ENCODE assay signal across 8 mouse cellular contexts in genomic region chr5:135963280-135963627, GRCm38 (mm10). TPM values are rescaled to one million over a fixed set of nuclear protein-coding genes. Genes with fewer than 3 reads are reported as not detected.
DNase-seq lines count a peak whose midpoint lies in the region; ATAC-seq and TF ChIP-seq lines count a peak whose summit lies in the region.

No protein-coding gene starts in this region.

- no peaks in the 10 kb centered on the region for H3K9me3 ChIP-seq in embryonic facial prominence, embryonic 12.5 days
- no peaks in the 10 kb centered on the region for H3K9me3 ChIP-seq in intestine, embryonic 14.5 days (ENCODE audit: control insufficient read depth, low read length)
- H3K9me3 ChIP-seq in neural tube, embryonic 12.5 days = no peaks in the 10 kb centered on the region

- H3K4me3 ChIP-seq in liver, adult 2 months (ENCODE audit: insufficient read depth, low read depth, low read length) = peak overlapping the region; percentile 57
- H3K4me3 ChIP-seq in embryonic facial prominence, embryonic 12.5 days = peak overlapping the region; percentile 54
- peak overlapping the region; percentile 62 for H3K4me3 ChIP-seq in intestine, embryonic 14.5 days (ENCODE audit: low read depth, low read length)
- H3K4me3 ChIP-seq in neural tube, embryonic 12.5 days = peak overlapping the region; percentile 58

- H3K27me3 ChIP-seq in liver, adult 2 months (ENCODE audit: control insufficient read depth, insufficient read depth, low read length) = no peaks in the 10 kb centered on the region
- peaks cover 7% of the 10 kb centered on the region; the same call in 1 of the 2 replicates for H3K27me3 ChIP-seq in embryonic facial prominence, embryonic 12.5 days
- no peaks in the 10 kb centered on the region for H3K27me3 ChIP-seq in intestine, embryonic 14.5 days (replicated peaks; ENCODE audit: control insufficient read depth, insufficient read depth, low read length)
- no peaks in the 10 kb centered on the region; the same call in 1 of the 2 replicates for H3K27me3 ChIP-seq in neural tube, embryonic 12.5 days (replicated peaks)

- H3K9ac ChIP-seq in liver, adult 2 months (ENCODE audit: low read depth, low read length) = peak overlapping the region; percentile 73
- peak overlapping the region; percentile 86 for H3K9ac ChIP-seq in embryonic facial prominence, embryonic 12.5 days
- H3K9ac ChIP-seq in intestine, embryonic 14.5 days (ENCODE audit: low read length) = peak overlapping the region; percentile 86
- peak overlapping the region; percentile 89 for H3K9ac ChIP-seq in neural tube, embryonic 12.5 days

- DNase-seq in liver, adult 2 months (ENCODE audit: extremely low read depth, low read depth, low spot score) = no peak
- no peak for DNase-seq in liver
- DNase-seq in intestine, embryonic 14.5 days (ENCODE audit: low spot score) = peak; percentile 83
- DNase-seq in cerebellum, adult 11-12 months = no peak
- DNase-seq in left cerebral cortex, adult 8-10 months (ENCODE audit: low spot score in 2 of 2) = no peak

- no peak for TF ChIP-seq POLR2A in liver, adult 2 months (IDR thresholded peaks at IDR 0.05; ENCODE audit: extremely low read depth, insufficient read depth, low read length)

- no peaks in the 10 kb centered on the region for H3K79me2 ChIP-seq in liver, adult 2 months (ENCODE audit: control insufficient read depth, insufficient read depth, low read length)

- peak overlapping the region; percentile 72 for H3K27ac ChIP-seq in liver, adult 2 months (replicated peaks; ENCODE audit: insufficient read depth, low read depth, low read length)
- peak overlapping the region; percentile 90 for H3K27ac ChIP-seq in embryonic facial prominence, embryonic 12.5 days
- peak overlapping the region; percentile 95 for H3K27ac ChIP-seq in intestine, embryonic 14.5 days (ENCODE audit: low read depth)
- H3K27ac ChIP-seq in neural tube, embryonic 12.5 days = peak overlapping the region; percentile 94

- TF ChIP-seq CTCF in liver, adult 2 months (IDR thresholded peaks at IDR 0.05; ENCODE audit: low read depth, low read length) = no peak

- ATAC-seq in embryonic facial prominence, embryonic 12.5 days (ENCODE audit: insufficient number of reproducible peaks, insufficient read depth, low FRiP score, low TSS enrichment) = no peak
- no peak; the same call in 1 of the 2 replicates for ATAC-seq in intestine, embryonic 14.5 days (replicated peaks; ENCODE audit: low FRiP score, low TSS enrichment, low read depth)
- ATAC-seq in neural tube, embryonic 12.5 days (ENCODE audit: low FRiP score, low read depth) = no peak
- ATAC-seq in activated CD4-positive, CD25-positive, alpha-beta regulatory T cell, adult 4 months = no peak

- peak overlapping the region; percentile 86 for H3K4me2 ChIP-seq in embryonic facial prominence, embryonic 12.5 days (replicated peaks)
- peak overlapping the region; percentile 98 for H3K4me2 ChIP-seq in intestine, embryonic 14.5 days (ENCODE audit: low read length)
- peak overlapping the region; percentile 96 for H3K4me2 ChIP-seq in neural tube, embryonic 12.5 days (replicated peaks)

- peaks cover 9% of the 10 kb centered on the region for H3K4me1 ChIP-seq in liver, adult 2 months (ENCODE audit: control insufficient read depth, insufficient read depth, low read length)
- peaks cover 8% of the 10 kb centered on the region; the same call in 1 of the 2 replicates for H3K4me1 ChIP-seq in embryonic facial prominence, embryonic 12.5 days
- H3K4me1 ChIP-seq in intestine, embryonic 14.5 days (replicated peaks; ENCODE audit: control insufficient read depth, insufficient read depth, low read length) = peaks cover 5% of the 10 kb centered on the region; the same call in 1 of the 2 replicates
- peaks cover 11% of the 10 kb centered on the region for H3K4me1 ChIP-seq in neural tube, embryonic 12.5 days

- H3K36me3 ChIP-seq in liver, adult 2 months (ENCODE audit: control insufficient read depth, insufficient read depth, low read length) = no peaks in the 10 kb centered on the region
- no peaks in the 10 kb centered on the region for H3K36me3 ChIP-seq in embryonic facial prominence, embryonic 12.5 days
- no peaks in the 10 kb centered on the region for H3K36me3 ChIP-seq in intestine, embryonic 14.5 days (ENCODE audit: control insufficient read depth, insufficient read depth, low read length)
- no peaks in the 10 kb centered on the region for H3K36me3 ChIP-seq in neural tube, embryonic 12.5 days

- WGBS in liver, adult 2 months = 10% methylated on average over 6 of the region's 6 CpGs
- 4% methylated on average over 6 of the region's 6 CpGs for WGBS in embryonic facial prominence, embryonic 12.5 days
- WGBS in intestine, embryonic 14.5 days = 4% methylated on average over 6 of the region's 6 CpGs
- WGBS in neural tube, embryonic 12.5 days = 6% methylated on average over 6 of the region's 6 CpGs

RNA-seq across cellular contexts. Expression of gene Ssc4d, which starts 11.1 kb away (rescaled TPM):
- 4.0 and 4.8 TPM in 2 replicates for total RNA-seq in liver, adult 2 months (2014; rRNA removed)
- 5.8 and 6.5 TPM in 2 replicates for polyA plus RNA-seq in liver, adult 2 months (2012; rRNA removed)
- 4.7 and 5.1 TPM in 2 replicates for polyA plus RNA-seq in embryonic facial prominence, embryonic 12.5 days (2016; fragmentation: Nextera tagmentation; extraction: Ambion mirVana)
- 2.1 and 2.9 TPM in 2 replicates for polyA plus RNA-seq in intestine, embryonic 14.5 days (2014; fragmentation: Nextera tagmentation; extraction: Ambion mirVana)
- polyA plus RNA-seq in neural tube, embryonic 12.5 days (2016; fragmentation: Nextera tagmentation; extraction: Ambion mirVana) = 1.4 and 1.7 TPM in 2 replicates
- 1 to 10 TPM; 1.7 to 2.4 TPM for polyA plus RNA-seq in activated CD4-positive, CD25-positive, alpha-beta regulatory T cell, adult 4 months (2017; shearing (Covaris generic))
- total RNA-seq in left cerebral cortex, adult 8-10 months (2022) = 1 to 10 TPM; 1.3 to 2.8 (median 2.0) TPM

RNA-seq across cellular contexts. Expression of gene Zp3, which starts 16.6 kb away (rescaled TPM):
- total RNA-seq in liver, adult 2 months (2014; rRNA removed) = not detected in 2 replicates
- not detected in 2 replicates for polyA plus RNA-seq in liver, adult 2 months (2012; rRNA removed)
- 0.12 TPM in 1 of 2 replicates, not detected in the other for polyA plus RNA-seq in embryonic facial prominence, embryonic 12.5 days (2016; fragmentation: Nextera tagmentation; extraction: Ambion mirVana)
- not detected in 2 replicates for polyA plus RNA-seq in intestine, embryonic 14.5 days (2014; fragmentation: Nextera tagmentation; extraction: Ambion mirVana)
- polyA plus RNA-seq in neural tube, embryonic 12.5 days (2016; fragmentation: Nextera tagmentation; extraction: Ambion mirVana) = 0.15 TPM in 1 of 2 replicates, not detected in the other
- not detected for polyA plus RNA-seq in activated CD4-positive, CD25-positive, alpha-beta regulatory T cell, adult 4 months (2017; shearing (Covaris generic))
- not detected for total RNA-seq in left cerebral cortex, adult 8-10 months (2022)

RNA-seq across cellular contexts. Expression of gene Ywhag, which starts 28.8 kb away (rescaled TPM):
- 23.0 and 30.9 TPM in 2 replicates for total RNA-seq in liver, adult 2 months (2014; rRNA removed)
- 42.4 and 50.4 TPM in 2 replicates for polyA plus RNA-seq in liver, adult 2 months (2012; rRNA removed)
- polyA plus RNA-seq in embryonic facial prominence, embryonic 12.5 days (2016; fragmentation: Nextera tagmentation; extraction: Ambion mirVana) = 221 and 228 TPM in 2 replicates
- 93.3 and 95.7 TPM in 2 replicates for polyA plus RNA-seq in intestine, embryonic 14.5 days (2014; fragmentation: Nextera tagmentation; extraction: Ambion mirVana)
- 516 and 524 TPM in 2 replicates for polyA plus RNA-seq in neural tube, embryonic 12.5 days (2016; fragmentation: Nextera tagmentation; extraction: Ambion mirVana)
- polyA plus RNA-seq in activated CD4-positive, CD25-positive, alpha-beta regulatory T cell, adult 4 months (2017; shearing (Covaris generic)) = 10 to 100 TPM; 34.1 to 56.7 TPM
- total RNA-seq in left cerebral cortex, adult 8-10 months (2022) = 1,000 to 10,000 TPM; 1,072 to 1,089 (median 1,074) TPM

RNA-seq across cellular contexts. Expression of gene Dtx2, which starts 31.3 kb away (rescaled TPM):
- 1.0 and 1.9 TPM in 2 replicates for total RNA-seq in liver, adult 2 months (2014; rRNA removed)
- polyA plus RNA-seq in liver, adult 2 months (2012; rRNA removed) = 4.3 and 7.1 TPM in 2 replicates
- 33.8 and 38.9 TPM in 2 replicates for polyA plus RNA-seq in embryonic facial prominence, embryonic 12.5 days (2016; fragmentation: Nextera tagmentation; extraction: Ambion mirVana)
- 23.2 and 24.6 TPM in 2 replicates for polyA plus RNA-seq in intestine, embryonic 14.5 days (2014; fragmentation: Nextera tagmentation; extraction: Ambion mirVana)
- polyA plus RNA-seq in neural tube, embryonic 12.5 days (2016; fragmentation: Nextera tagmentation; extraction: Ambion mirVana) = 29.5 and 31.7 TPM in 2 replicates
- 10 to 100 TPM; 10.6 to 13.8 TPM for polyA plus RNA-seq in activated CD4-positive, CD25-positive, alpha-beta regulatory T cell, adult 4 months (2017; shearing (Covaris generic))
- 10 to 100 TPM in 1 of 4 experiments, 1 to 10 TPM in 3; 7.5 to 11.3 (median 9.6) TPM for total RNA-seq in left cerebral cortex, adult 8-10 months (2022)
